Mouse (Mus musculus): ENCODE measurements around the gene Pcyox1. TPM values are rescaled to one million over a fixed set of nuclear protein-coding genes. Genes with fewer than 3 reads are reported as not detected.

Pcyox1 gene
- polyA plus RNA-seq (2017; shearing (Covaris generic)) = 10 to 100 TPM in 1 of 3 experiments, 1 to 10 TPM in 2; 6.1 to 11.8 (median 6.8) TPM

GRCm38 (mm10) chr6:86396581-86397256 is at the start of gene Pcyox1:
Gene Pcyox1 (minus strand): TSS chr6:86397154.
- ATAC-seq = peak; percentile 69

- ATAC-seq = no peak
These were observed 48.6 kb upstream of the Pcyox1 start for GRCm38 (mm10) chr6:86445551-86445950.

- ATAC-seq = no peak
These were observed 44.6 kb upstream of the Pcyox1 start for GRCm38 (mm10) chr6:86441571-86441970.

GRCm38 (mm10) chr6:86439531-86439930 is 42.6 kb upstream of the Pcyox1 start:
- no peak for ATAC-seq

- no peak for ATAC-seq
These were observed 42.2 kb upstream of the Pcyox1 start for GRCm38 (mm10) chr6:86439119-86439496.

- ATAC-seq = peak; percentile 89
These were observed 41.5 kb upstream of the Pcyox1 start, which contains the start of gene C87436 for GRCm38 (mm10) chr6:86438272-86439118. Gene C87436 (plus strand): TSS chr6:86438374.

- ATAC-seq = peak; percentile 41
These were observed 40.8 kb upstream of the Pcyox1 start for GRCm38 (mm10) chr6:86437711-86438110.

- ATAC-seq = no peak
These were observed 36.7 kb upstream of the Pcyox1 start for GRCm38 (mm10) chr6:86433696-86434095.

- ATAC-seq = no peak
These were observed 34.6 kb upstream of the Pcyox1 start for GRCm38 (mm10) chr6:86431531-86431930.

- no peak for ATAC-seq
These were observed 29.4 kb upstream of the Pcyox1 start, which contains the start of gene Gm44790 for GRCm38 (mm10) chr6:86426358-86426757. Gene Gm44790 (plus strand): TSS chr6:86426658.

- ATAC-seq = peak; percentile 58
These were observed 23.5 kb upstream of the Pcyox1 start for GRCm38 (mm10) chr6:86420491-86420890.

- no peak for ATAC-seq
These were observed 22.3 kb upstream of the Pcyox1 start for GRCm38 (mm10) chr6:86419239-86419638.

GRCm38 (mm10) chr6:86418711-86419110 is 21.8 kb upstream of the Pcyox1 start:
- no peak for ATAC-seq

GRCm38 (mm10) chr6:86406306-86406705 is 9.4 kb upstream of the Pcyox1 start:
- ATAC-seq = no peak

- no peak for ATAC-seq
These were observed 8.0 kb upstream of the Pcyox1 start for GRCm38 (mm10) chr6:86404996-86405395.

- peak; percentile 87 for ATAC-seq
These were observed 7.3 kb upstream of the Pcyox1 start, which contains the start of gene Tia1 for GRCm38 (mm10) chr6:86404100-86404861. Gene Tia1 (plus strand): TSS chr6:86404219.

GRCm38 (mm10) chr6:86403728-86404099 is 6.8 kb upstream of the Pcyox1 start:
- ATAC-seq = peak; percentile 47

- no peak for ATAC-seq
These were observed 6.0 kb upstream of the Pcyox1 start for GRCm38 (mm10) chr6:86402681-86403607.

GRCm38 (mm10) chr6:86400972-86401371 is 4.0 kb upstream of the Pcyox1 start:
- ATAC-seq = peak; percentile 63

GRCm38 (mm10) chr6:86399995-86400394 is 3.0 kb upstream of the Pcyox1 start:
- no peak for ATAC-seq

- no peak for ATAC-seq
These were observed 2.0 kb upstream of the Pcyox1 start for GRCm38 (mm10) chr6:86398986-86399385.
